Mouse (Mus musculus) heart, postnatal 0 days (tissue): Measurements from ENCODE around the gene Gm21969. TPM values are rescaled to one million over a fixed set of nuclear protein-coding genes. Genes with fewer than 3 reads are reported as not detected.
A peak's percentile ranks its signal among the peaks of the same experiment; 100 is the strongest.

ENCODE experiments used
- ATAC-seq: fragments of 200-750 bp; cut with Nextera tagmentation; 2 replicates; pipeline ENCODE4 v1.8.0; 2017; ENCODE audit warnings: low read depth, moderate number of reproducible peaks, moderate library complexity; ENCODE audit not compliant: insufficient read depth
- DNase-seq: peaks from one replicate; pipeline ENCODE4 v3.0.0-alpha.2; 2016; ENCODE audit warnings: low spot score
- H3K27ac ChIP-seq: fragments of 300-500 bp; sonication (generic); 2 replicates; pipeline ENCODE4 v1.5.1; 2014; ENCODE audit warnings: low read depth, mild to moderate bottlenecking
- H3K27me3 ChIP-seq: fragments of 300-500 bp; sonication (generic); 2 replicates; pipeline ENCODE4 v1.6.1; 2014; ENCODE audit warnings: low read length, mixed read lengths; ENCODE audit not compliant: control insufficient read depth, insufficient read depth
- H3K36me3 ChIP-seq: fragments of 300-500 bp; sonication (generic); replicated peaks from 2 replicates; pipeline ENCODE4 v1.6.1; 2014; ENCODE audit warnings: low read length, mixed read lengths; ENCODE audit not compliant: control insufficient read depth, insufficient read depth
- H3K4me1 ChIP-seq: fragments of 300-500 bp; sonication (generic); 2 replicates; pipeline ENCODE4 v1.6.1; 2014; ENCODE audit warnings: antibody characterized with exemption; ENCODE audit not compliant: control insufficient read depth, insufficient read depth
- H3K4me2 ChIP-seq: fragments of 300-500 bp; sonication (generic); 2 replicates; pipeline ENCODE4 v1.6.1; 2014; ENCODE audit warnings: low read depth, mild to moderate bottlenecking, low read length, moderate library complexity
- H3K4me3 ChIP-seq: fragments of 300-500 bp; sonication (generic); 2 replicates; pipeline ENCODE4 v1.5.1; 2014; ENCODE audit warnings: low read depth, low read length
- H3K9ac ChIP-seq: fragments of 300-500 bp; sonication (generic); replicated peaks from 2 replicates; pipeline ENCODE4 v1.6.1; 2014; ENCODE audit warnings: low read depth, low read length, mixed read lengths
- H3K9me3 ChIP-seq: fragments of 300-500 bp; sonication (generic); replicated peaks from 2 replicates; pipeline ENCODE4 v1.6.1; 2016; ENCODE audit warnings: low read length; ENCODE audit not compliant: control insufficient read depth
- CTCF ChIP-seq: IDR thresholded peaks from 2 replicates; pipeline ENCODE4 v1.5.1; 2016; ENCODE audit warnings: antibody characterized with exemption, control low read depth, low read depth
- EP300 ChIP-seq: IDR thresholded peaks from 2 replicates; pipeline ENCODE4 v1.6.1; 2016; ENCODE audit warnings: antibody characterized with exemption, low read depth
- WGBS: fragments of 180-500 bp; shearing (Covaris S2); extraction: QIAGEN DNeasy Blood & Tissue Kit; methylation state at CpG from one replicate; pipeline ENCODE4 v1.1.7; 2014; 5-methylcytosine and 5-hydroxymethylcytosine counted together
- polyA plus RNA-seq: library from polyadenylated mRNA; unstranded; fragments of >200 nt; fragmentation: Nextera tagmentation; extraction: Ambion mirVana; gene quantifications from 2 replicates; pipeline ENCODE4 v1.2.1, GENCODE M21; 2015
- total RNA-seq: library from RNA; depleted of rRNA; stranded (reverse); fragments of >200 nt; gene quantifications from 2 replicates; pipeline ENCODE4 v1.2.3, GENCODE M21; 2014; ENCODE audit warnings: low replicate concordance

The Gm21969 gene
- total and polyA plus RNA-seq, 2 experiments from 2014 or later, result not detected

DNA sequence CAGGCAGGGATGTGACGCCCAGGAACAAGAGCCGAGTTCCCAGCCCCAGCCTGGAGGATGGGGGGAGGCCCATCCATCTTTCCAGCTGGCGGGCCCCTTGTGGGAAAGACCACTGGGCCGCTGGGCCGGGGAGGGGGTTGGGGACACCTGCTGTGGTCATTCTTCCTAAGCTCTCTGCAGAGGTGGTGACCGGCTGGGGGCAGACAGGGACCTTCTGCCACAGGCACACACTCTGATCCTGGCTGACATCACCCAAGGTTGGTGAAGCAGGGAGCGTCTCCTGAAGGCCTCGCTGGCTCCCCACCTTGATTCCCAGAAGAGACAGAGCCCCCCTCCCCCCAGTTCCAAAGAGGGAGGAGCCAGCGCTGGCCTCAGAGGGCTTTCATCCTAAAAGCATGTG lies 94.8 kb downstream of the Gm21969 start:
- DNase-seq (no peak), ATAC-seq (no peak)
- Histone ChIP-seq H3K27ac (no peak overlapping the region), H3K27me3 (peaks cover 16% of the 10 kb centered on the region; the same call in 1 of the 2 replicates), H3K36me3 (no peaks in the 10 kb centered on the region), H3K4me1 (no peaks in the 10 kb centered on the region), H3K9ac (no peak overlapping the region), H3K4me3 (no peak overlapping the region), H3K4me2 (no peak overlapping the region), H3K9me3 (no peaks in the 10 kb centered on the region)
- WGBS, result 14% methylated on average over 9 of the region's 9 CpGs
- TF ChIP-seq CTCF, result no peak
- TF ChIP-seq EP300, result no peak

DNA sequence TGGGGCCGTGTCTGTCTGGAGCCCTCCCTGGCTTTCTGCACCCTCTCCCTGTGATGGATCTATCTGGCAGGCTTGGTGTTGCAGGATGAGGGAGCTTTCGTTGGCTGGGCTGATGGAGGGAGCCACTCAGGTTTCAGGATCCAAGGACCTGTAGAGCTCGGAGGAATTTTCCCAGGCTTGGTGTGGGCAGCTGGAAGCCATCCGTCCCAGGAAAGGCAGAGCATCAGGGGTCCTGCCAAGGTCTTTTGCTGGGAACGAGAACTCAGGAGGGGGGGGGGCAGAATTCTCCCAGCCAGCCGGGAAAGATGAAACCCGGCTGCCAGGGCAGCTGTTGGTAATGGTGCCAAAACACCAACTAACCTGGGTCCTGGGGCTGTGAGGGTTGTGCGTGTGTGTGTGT lies 95.6 kb downstream of the Gm21969 start:
- Histone ChIP-seq H3K4me1 (no peaks in the 10 kb centered on the region), H3K4me2 (no peak overlapping the region), H3K27me3 (peaks cover 16% of the 10 kb centered on the region; the same call in 1 of the 2 replicates), H3K27ac (no peak overlapping the region), H3K9ac (no peak overlapping the region), H3K36me3 (no peaks in the 10 kb centered on the region), H3K9me3 (no peaks in the 10 kb centered on the region), H3K4me3 (no peak overlapping the region)
- 45% methylated on average over 8 of the region's 8 CpGs for WGBS
- DNase-seq, result no peak
- no peak for ATAC-seq
- TF ChIP-seq CTCF (no peak), EP300 (no peak)

DNA sequence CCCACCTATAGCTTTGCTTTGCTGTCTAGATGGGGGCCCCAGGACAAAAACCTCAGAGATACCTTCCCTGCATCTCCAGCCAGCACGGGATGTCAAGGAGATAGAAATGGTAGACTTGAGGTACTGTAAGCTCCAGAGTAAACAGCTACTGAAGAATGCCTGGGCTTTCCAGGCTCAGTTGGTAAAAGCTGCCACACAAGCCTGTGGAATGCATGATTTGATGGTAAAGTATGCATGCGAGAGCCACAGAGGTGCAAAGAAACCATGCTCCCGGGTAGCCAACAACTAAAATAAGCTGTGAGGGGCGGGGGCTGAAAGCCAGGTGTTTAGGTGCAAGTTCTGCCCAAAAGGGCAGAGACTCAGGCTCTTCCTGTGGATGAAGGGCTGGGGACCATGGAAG lies 99.9 kb downstream of the Gm21969 start:
- no peak overlapping the region for H3K9ac ChIP-seq
- DNase-seq (no peak), ATAC-seq (no peak)
- H3K4me3 ChIP-seq, result no peak overlapping the region
- no peaks in the 10 kb centered on the region for H3K36me3 ChIP-seq
- TF ChIP-seq EP300, result no peak
- TF ChIP-seq CTCF, result no peak
- peaks cover 12% of the 10 kb centered on the region; the same call in 1 of the 2 replicates for H3K27me3 ChIP-seq
- H3K4me1 ChIP-seq, result no peaks in the 10 kb centered on the region
- WGBS, result 44% methylated on average over 4 of the region's 4 CpGs
- no peaks in the 10 kb centered on the region for H3K9me3 ChIP-seq
- no peak overlapping the region for H3K4me2 ChIP-seq
- no peak overlapping the region for H3K27ac ChIP-seq

DNA sequence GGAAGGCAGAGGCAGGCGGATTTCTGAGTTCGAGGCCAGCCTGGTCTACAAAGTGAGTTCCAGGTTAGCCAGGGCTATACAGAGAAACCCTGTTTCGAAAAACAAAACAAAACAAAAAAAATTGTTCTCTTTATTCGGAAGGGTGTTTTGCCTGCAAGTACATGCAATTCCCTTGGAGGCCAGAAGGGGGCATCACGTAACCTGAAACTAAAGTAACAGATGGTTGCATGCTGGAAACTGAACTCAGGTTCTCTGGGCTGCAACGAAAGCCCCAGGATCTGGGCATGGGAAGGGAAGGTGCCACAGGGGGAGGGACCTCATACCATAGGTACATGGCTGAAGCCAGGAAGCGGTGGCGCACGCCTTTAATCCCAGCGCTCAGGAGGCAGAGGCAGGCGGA lies 100.5 kb downstream of the Gm21969 start:
- 76% methylated on average over 11 of the region's 11 CpGs for WGBS
- Histone ChIP-seq H3K9me3 (no peaks in the 10 kb centered on the region), H3K36me3 (no peaks in the 10 kb centered on the region), H3K27ac (no peak overlapping the region), H3K4me1 (no peaks in the 10 kb centered on the region), H3K9ac (no peak overlapping the region), H3K27me3 (0 out of 2 replicates have a peak, but pooled peaks cover 8% of the 10 kb centered on the region), H3K4me3 (no peak overlapping the region), H3K4me2 (no peak overlapping the region)
- TF ChIP-seq EP300 (no peak), CTCF (peak; percentile 11; the same call in 1 of the 2 replicates)
- DNase-seq, result no peak
- no peak for ATAC-seq

DNA sequence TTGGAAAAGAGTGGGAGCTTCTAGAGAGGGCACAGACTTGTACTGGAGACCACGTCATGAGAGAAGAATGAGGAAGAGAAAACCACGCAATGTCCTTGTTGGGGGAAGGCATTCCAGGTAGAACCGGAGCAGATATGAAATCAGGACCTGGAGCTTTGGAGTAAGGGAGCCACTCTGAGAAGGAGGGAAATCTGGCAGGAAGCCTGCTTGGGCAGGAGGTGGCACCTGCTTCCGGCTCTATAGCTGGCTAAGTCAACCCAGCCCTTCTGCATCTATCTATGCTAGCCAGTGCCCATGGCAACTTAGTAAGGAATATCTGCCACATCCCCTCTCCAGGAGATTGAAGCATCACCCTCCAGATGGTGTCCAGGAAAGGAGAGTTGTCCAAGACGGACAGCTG lies 103.0 kb downstream of the Gm21969 start:
- TF ChIP-seq CTCF, result no peak
- no peak for TF ChIP-seq EP300
- 71% methylated on average over 5 of the region's 5 CpGs for WGBS
- no peak overlapping the region for H3K27ac ChIP-seq
- ATAC-seq (no peak), DNase-seq (no peak)
- H3K4me3 ChIP-seq, result no peak overlapping the region
- no peaks in the 10 kb centered on the region for H3K36me3 ChIP-seq
- H3K4me1 ChIP-seq, result no peaks in the 10 kb centered on the region
- no peak overlapping the region for H3K9ac ChIP-seq
- H3K27me3 ChIP-seq, result 0 out of 2 replicates have a peak, but pooled peaks cover 5% of the 10 kb centered on the region
- no peaks in the 10 kb centered on the region for H3K9me3 ChIP-seq
- H3K4me2 ChIP-seq, result no peak overlapping the region
